Mouse (Mus musculus): ENCODE data around the gene Gm20873. TPM values are rescaled to one million over a fixed set of nuclear protein-coding genes. Genes with fewer than 3 reads are reported as not detected.
"Not testable (repeated sequence)": the region's sequence is repeated elsewhere in the genome, so short reads cannot be mapped to it uniquely, and the experiment has no call there.

The Gm20873 gene
- not detected in 2 replicates for polyA plus RNA-seq (2012; ENCODE audit: insufficient read depth, low replicate concordance)

DNA sequence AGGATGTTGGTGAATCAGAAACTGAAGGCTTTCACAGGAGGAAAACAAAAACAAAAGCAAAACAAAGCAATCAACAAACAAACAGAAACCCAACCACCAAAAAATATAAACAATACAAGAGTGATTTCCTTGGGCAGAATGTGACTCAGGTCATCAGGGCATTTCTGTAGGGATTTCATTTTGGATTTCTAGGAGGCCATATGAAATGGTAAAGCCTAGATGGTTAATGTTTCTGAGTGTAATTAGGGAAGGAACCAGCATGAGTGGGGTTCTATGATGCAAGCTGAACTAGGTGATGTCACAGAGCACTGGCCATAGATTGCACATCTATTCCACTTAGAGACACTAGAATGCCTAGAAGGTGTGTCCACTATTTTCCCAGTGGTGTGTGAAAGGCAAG lies at the start of gene Gm20873:
Gene Gm20873 (plus strand): TSS at position 301 of the 400 bp plus-strand sequence.
- H3K36me3 ChIP-seq (replicated peaks; ENCODE audit: low read length); H3K4me3 ChIP-seq (replicated peaks); H3K4me1 ChIP-seq; H3K27me3 ChIP-seq (replicated peaks); H3K9me3 ChIP-seq: not testable (repeated sequence)

- H3K4me1 ChIP-seq; H3K9me3 ChIP-seq; H3K36me3 ChIP-seq (replicated peaks; ENCODE audit: low read length); H3K27me3 ChIP-seq (replicated peaks); H3K4me3 ChIP-seq (replicated peaks): not testable (repeated sequence)
These were observed 29.0 kb upstream of the Gm20873 start, which contains the start of gene Gm21746 for GRCm38 (mm10) chrY:6237895-6238294. Gm21746 (minus strand) TSS chrY:6237995.

Other genes starting within 250 kb of the Gm20873 start
- not detected in 2 replicates for gene Gm21746, start 29.1 kb upstream of the Gm20873 start, polyA plus RNA-seq (2012; ENCODE audit: insufficient read depth, low replicate concordance)